Mouse (Mus musculus): ENCODE results near the gene Itga1. TPM values are rescaled to one million over a fixed set of nuclear protein-coding genes. Genes with fewer than 3 reads are reported as not detected.

Gene Itga1
- polyA plus RNA-seq, 1 experiment from 2014 or later = 8.1 TPM

GRCm38 (mm10) chr13:114923331-114923730 lies 178.4 kb downstream of the Itga1 start:
- H3K9ac ChIP-seq = no peak overlapping the region
- H3K9me3 ChIP-seq (replicated peaks) = no peaks in the 10 kb centered on the region
- no peak overlapping the region for H3K4me2 ChIP-seq (replicated peaks)
- H3K27ac ChIP-seq (replicated peaks) = no peak overlapping the region
- H3K36me3 ChIP-seq = no peaks in the 10 kb centered on the region
- ATAC-seq (ENCODE audit: insufficient number of reproducible peaks, low FRiP score, low TSS enrichment, low read depth) = no peak
- H3K4me3 ChIP-seq (replicated peaks) = no peak overlapping the region
- H3K27me3 ChIP-seq = no peaks in the 10 kb centered on the region
- 58% methylated on average over 9 of the region's 9 CpGs for WGBS
- no peaks in the 10 kb centered on the region for H3K4me1 ChIP-seq

GRCm38 (mm10) chr13:114915767-114916166 lies 186.0 kb downstream of the Itga1 start:
- no peaks in the 10 kb centered on the region for H3K27me3 ChIP-seq
- H3K4me2 ChIP-seq (replicated peaks) = no peak overlapping the region
- WGBS = 61% methylated on average over 5 of the region's 5 CpGs
- H3K9me3 ChIP-seq (replicated peaks) = no peaks in the 10 kb centered on the region
- H3K36me3 ChIP-seq = no peaks in the 10 kb centered on the region
- no peak overlapping the region for H3K9ac ChIP-seq
- no peaks in the 10 kb centered on the region for H3K4me1 ChIP-seq
- no peak overlapping the region for H3K27ac ChIP-seq (replicated peaks)
- ATAC-seq (ENCODE audit: insufficient number of reproducible peaks, low FRiP score, low TSS enrichment, low read depth) = no peak
- H3K4me3 ChIP-seq (replicated peaks) = no peak overlapping the region

DNA sequence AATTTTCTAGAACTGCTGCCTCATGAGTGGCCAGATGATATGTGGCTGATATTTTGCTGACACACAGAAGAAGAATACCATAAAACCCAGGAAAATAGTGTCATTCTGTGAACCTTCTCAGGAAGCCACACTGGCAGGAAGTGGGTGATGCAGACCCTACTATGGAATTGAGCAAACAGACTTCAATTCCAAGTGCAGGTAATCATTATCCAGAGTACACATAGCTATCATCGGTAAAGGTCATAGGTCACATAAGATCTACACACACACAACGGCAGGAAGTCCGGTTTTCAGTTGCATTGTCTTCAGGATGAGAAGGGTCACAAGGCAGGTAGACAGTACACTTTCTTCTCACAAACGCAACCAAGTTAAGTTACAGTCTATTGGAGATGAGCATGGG lies 186.8 kb downstream of the Itga1 start:
- no peaks in the 10 kb centered on the region for H3K36me3 ChIP-seq
- no peak for ATAC-seq (ENCODE audit: insufficient number of reproducible peaks, low FRiP score, low TSS enrichment, low read depth)

DNA sequence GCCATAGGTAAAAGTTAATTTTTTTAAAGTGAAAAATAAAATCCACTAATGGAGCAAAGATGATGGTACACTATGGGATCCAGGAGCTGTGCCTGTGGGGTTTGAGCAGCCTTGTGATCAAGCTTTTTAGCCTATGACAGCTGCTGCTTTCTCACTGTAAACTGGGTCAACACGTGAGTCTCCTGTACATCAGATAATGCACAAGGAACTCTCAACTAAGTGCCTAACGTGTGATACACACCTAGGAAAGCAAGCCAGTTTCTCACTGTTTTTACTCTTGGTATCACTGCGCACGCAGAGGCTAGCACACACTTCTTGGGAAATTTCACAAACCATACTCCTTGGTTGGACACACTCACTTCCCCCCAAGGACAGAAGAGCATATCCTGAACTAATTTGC lies 187.2 kb downstream of the Itga1 start:
- Histone ChIP-seq H3K27ac (replicated peaks) (no peak overlapping the region), H3K27me3 (no peaks in the 10 kb centered on the region), H3K9me3 (replicated peaks) (no peaks in the 10 kb centered on the region), H3K4me2 (replicated peaks) (no peak overlapping the region), H3K4me1 (no peaks in the 10 kb centered on the region), H3K9ac (no peak overlapping the region), H3K4me3 (replicated peaks) (no peak overlapping the region), H3K36me3 (no peaks in the 10 kb centered on the region)
- no peak for ATAC-seq (ENCODE audit: insufficient number of reproducible peaks, low FRiP score, low TSS enrichment, low read depth)
- 79% methylated on average over 4 of the region's 4 CpGs for WGBS

More for the DNA sequence above, 186.8 kb downstream of the Itga1 start:
- Histone ChIP-seq H3K4me2 (replicated peaks) (no peak overlapping the region), H3K9ac (no peak overlapping the region), H3K27me3 (no peaks in the 10 kb centered on the region), H3K27ac (replicated peaks) (no peak overlapping the region), H3K4me1 (no peaks in the 10 kb centered on the region), H3K4me3 (replicated peaks) (no peak overlapping the region), H3K9me3 (replicated peaks) (no peaks in the 10 kb centered on the region)
- WGBS = 74% methylated on average over 4 of the region's 4 CpGs

- no peaks in the 10 kb centered on the region for H3K36me3 ChIP-seq
- H3K4me2 ChIP-seq (replicated peaks) = no peak overlapping the region
- H3K9me3 ChIP-seq (replicated peaks) = no peaks in the 10 kb centered on the region
- H3K4me3 ChIP-seq (replicated peaks) = no peak overlapping the region
- WGBS = 71% methylated on average over 9 of the region's 9 CpGs
- no peak overlapping the region for H3K9ac ChIP-seq
- H3K27ac ChIP-seq (replicated peaks) = no peak overlapping the region
- H3K4me1 ChIP-seq = no peaks in the 10 kb centered on the region
- H3K27me3 ChIP-seq = no peaks in the 10 kb centered on the region
- ATAC-seq (ENCODE audit: insufficient number of reproducible peaks, low FRiP score, low TSS enrichment, low read depth) = no peak
Observed at GRCm38 (mm10) chr13:114910629-114911028, 191.1 kb downstream of the Itga1 start.

DNA sequence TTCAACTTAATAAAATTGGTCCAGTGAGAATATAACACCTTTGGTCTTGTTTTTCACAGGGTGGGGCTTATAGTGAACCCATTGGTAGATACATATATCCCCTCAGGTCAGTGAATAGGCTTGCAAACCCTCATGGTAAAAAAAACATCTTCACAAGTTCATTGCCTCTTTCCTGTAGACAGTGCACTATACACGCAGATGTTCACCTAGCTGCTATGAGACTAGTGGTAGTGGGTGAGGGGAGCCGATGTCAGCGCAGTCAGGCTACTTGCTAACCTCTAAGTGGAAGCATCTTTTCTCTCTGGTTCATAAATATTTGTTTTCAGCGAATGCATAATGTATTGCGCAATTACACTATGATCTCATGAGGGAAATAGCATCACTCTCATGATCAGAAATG lies 192.2 kb downstream of the Itga1 start:
- Histone ChIP-seq H3K9me3 (replicated peaks) (no peaks in the 10 kb centered on the region), H3K4me3 (replicated peaks) (no peak overlapping the region), H3K36me3 (no peaks in the 10 kb centered on the region), H3K4me1 (no peaks in the 10 kb centered on the region), H3K27me3 (no peaks in the 10 kb centered on the region), H3K4me2 (replicated peaks) (no peak overlapping the region), H3K9ac (no peak overlapping the region), H3K27ac (replicated peaks) (no peak overlapping the region)
- WGBS = 86% methylated on average over 5 of the region's 5 CpGs
- ATAC-seq (ENCODE audit: insufficient number of reproducible peaks, low FRiP score, low TSS enrichment, low read depth) = no peak

GRCm38 (mm10) chr13:114907876-114908275 lies 193.9 kb downstream of the Itga1 start:
- no peak overlapping the region for H3K27ac ChIP-seq (replicated peaks)
- H3K4me3 ChIP-seq (replicated peaks) = no peak overlapping the region
- H3K27me3 ChIP-seq = no peaks in the 10 kb centered on the region
- H3K9ac ChIP-seq = no peak overlapping the region
- H3K4me2 ChIP-seq (replicated peaks) = no peak overlapping the region
- WGBS = 81% methylated on average over 4 of the region's 4 CpGs
- no peaks in the 10 kb centered on the region for H3K4me1 ChIP-seq
- no peak for ATAC-seq (ENCODE audit: insufficient number of reproducible peaks, low FRiP score, low TSS enrichment, low read depth)
- no peaks in the 10 kb centered on the region for H3K9me3 ChIP-seq (replicated peaks)
- no peaks in the 10 kb centered on the region for H3K36me3 ChIP-seq

Other genes starting within 250 kb of the Itga1 start
- 3.4 and 3.5 TPM in 2 replicates for gene Itga2, start 169.9 kb downstream of the Itga1 start, polyA plus RNA-seq (2015; fragmentation: Nextera tagmentation; extraction: Ambion mirVana)
- 5.6 and 6.8 TPM in 2 replicates for gene Pelo, start 11.8 kb downstream of the Itga1 start, polyA plus RNA-seq (2015; fragmentation: Nextera tagmentation; extraction: Ambion mirVana)
- 3.4 and 5.0 TPM in 2 replicates for gene Gm49395, start within 50 bp of the Itga1 start, polyA plus RNA-seq (2015; fragmentation: Nextera tagmentation; extraction: Ambion mirVana)